Mouse (Mus musculus): ENCODE results near the gene Dennd1a.

Dennd1a gene

DNA sequence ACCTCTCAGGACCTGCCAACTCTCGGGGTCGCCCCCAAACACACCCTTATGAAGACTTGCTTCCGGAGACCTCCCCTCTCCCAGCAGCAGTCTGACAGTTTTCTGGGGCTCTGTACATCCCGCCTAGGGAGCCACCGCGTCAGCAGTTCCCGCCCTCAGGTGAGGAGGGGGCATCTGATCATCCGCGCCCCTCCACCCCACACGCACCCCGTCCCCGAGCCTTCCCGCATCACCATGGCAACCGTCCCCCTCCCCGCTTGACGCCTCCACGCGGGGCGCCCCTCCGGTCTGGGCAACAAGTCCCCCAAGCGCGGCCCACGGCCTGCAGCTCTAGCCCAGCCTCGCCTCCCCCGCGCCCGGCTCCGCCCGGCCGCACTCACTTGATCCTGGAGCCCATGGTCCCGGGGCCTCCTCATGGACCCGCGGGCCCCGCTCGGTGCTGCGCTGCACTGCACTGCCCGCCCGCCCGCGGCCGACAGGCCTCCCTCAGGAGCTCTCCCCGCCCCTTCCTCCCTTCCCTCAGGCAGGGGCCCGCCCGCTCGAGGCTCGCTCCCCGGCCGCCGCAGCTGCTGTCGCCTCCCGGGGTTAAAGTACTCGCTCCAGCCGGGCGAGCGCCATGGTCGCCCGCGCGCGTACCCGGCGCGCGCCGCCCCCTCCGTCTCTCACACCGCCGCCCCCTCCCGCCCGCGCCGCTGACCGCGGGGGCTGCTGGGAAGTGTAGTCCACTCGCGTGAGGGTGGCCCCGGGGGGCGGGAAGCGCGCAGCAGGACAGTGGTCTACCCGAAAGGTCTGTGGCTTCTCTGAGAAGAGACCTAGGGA lies at the start of gene Dennd1a:
Dennd1a (minus strand) TSS at position 658 of the 819 bp plus-strand sequence.
- DNase-seq = peak; percentile 82 to 87

GRCm38 (mm10) chr2:38336606-38337005 lies 49.4 kb upstream of the Dennd1a start:
- no peak for DNase-seq

GRCm38 (mm10) chr2:38333586-38334119 lies 46.5 kb upstream of the Dennd1a start:
- no peak for DNase-seq

GRCm38 (mm10) chr2:38326671-38327070 lies 39.5 kb upstream of the Dennd1a start:
- DNase-seq = no peak

DNA sequence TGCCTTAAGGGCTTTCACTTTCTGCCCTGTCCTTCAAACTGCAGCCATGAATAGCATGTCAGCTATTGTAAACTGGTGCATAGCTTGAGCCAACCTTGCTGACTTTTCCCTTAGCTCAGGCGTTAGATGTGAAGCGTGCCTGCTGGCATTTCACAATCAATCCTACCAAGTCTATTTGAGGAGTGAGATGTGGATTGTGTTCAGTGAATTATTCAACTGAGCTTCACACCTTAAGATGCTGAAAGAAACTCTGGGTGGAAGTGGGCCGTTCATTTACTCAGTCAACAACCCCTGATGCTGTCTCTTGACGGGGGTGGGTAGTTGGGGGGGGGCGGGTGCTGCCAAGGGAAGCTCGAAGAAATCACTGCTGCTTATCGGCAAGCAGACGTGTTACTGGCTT lies 36.2 kb upstream of the Dennd1a start:
- DNase-seq = no peak

- DNase-seq = no peak
Measured at GRCm38 (mm10) chr2:38320911-38321310, 33.7 kb upstream of the Dennd1a start.

DNA sequence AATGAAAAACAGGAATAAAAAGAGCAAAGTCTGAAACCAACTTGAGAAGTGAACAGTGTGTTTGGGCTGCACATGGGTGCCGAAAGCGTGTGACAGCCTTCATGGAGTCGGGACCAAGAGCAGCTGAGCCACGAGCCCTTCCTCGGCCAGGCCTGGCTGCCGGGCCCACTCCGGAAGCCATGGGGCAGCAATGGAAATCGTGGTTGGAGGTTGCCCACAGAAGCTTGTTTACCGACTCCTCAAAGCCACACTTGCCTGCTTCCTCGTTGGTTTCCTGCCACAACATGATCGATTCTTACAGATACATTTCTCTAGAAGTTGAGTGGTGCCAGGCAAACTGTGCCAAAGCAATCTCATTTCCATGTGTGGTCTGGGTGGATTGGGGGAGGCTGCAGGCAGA lies 31.9 kb upstream of the Dennd1a start:
- DNase-seq = no peak

DNA sequence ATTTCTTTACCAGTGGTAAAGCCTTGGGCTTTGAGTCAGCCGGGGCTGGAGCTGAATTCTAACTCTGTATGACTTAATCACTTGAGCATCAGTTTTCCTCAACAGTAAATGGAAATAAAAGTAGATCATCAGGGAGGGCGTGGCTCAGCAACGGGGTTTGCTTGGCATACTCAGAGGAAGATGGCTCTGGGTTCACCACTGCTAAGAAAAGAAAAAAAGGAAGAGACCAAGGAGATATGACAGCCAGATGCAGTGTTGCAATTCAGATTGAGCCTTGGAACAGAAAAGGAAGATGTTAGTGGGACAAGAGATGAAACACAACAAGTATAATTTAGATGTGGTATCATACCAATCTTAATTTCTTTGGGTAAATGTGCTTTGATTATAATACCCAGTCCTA lies 26.2 kb upstream of the Dennd1a start:
- DNase-seq = no peak

GRCm38 (mm10) chr2:38312921-38313320 lies 25.7 kb upstream of the Dennd1a start:
- DNase-seq = no peak

DNA sequence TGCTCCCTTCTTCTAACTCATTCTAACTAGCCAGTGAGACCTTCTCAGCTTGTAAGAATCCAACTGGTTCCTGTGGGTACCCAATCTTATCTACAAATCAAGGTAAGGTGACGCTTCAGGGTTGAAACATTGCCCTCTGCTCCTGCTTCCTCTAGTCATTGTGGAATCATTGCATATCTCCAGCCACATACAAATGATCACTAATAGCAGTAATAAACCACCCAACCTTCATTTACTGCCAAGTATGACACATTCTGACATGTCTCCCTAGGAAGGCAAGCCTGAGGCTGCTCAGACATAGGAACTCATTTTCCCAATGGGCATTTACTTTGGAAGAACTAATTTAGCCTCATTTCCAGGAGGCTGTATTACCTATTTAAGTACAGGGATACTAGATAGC lies 18.0 kb upstream of the Dennd1a start:
- DNase-seq = no peak

GRCm38 (mm10) chr2:38300941-38301340 lies 13.8 kb upstream of the Dennd1a start:
- no peak for DNase-seq

GRCm38 (mm10) chr2:38295939-38296338 lies 8.7 kb upstream of the Dennd1a start:
- DNase-seq = no peak

DNA sequence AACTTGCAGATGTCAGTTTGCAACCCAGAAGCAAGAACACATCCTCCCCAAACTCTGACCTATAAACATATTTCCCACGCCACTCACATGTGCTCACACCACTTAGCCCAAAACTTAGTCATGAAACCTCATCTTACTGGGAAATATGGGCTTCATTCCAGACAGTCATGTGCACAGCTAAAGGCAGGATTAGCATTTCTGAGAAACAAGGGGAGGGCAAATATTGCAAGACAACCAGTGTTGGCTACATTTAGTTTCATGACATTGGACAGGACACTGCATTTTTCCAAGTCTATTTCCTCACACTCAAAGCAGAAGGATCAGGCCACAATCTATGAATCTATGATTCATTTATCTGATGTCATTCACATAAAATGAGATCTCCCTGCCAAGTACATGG lies 4.3 kb upstream of the Dennd1a start:
- no peak for DNase-seq

DNA sequence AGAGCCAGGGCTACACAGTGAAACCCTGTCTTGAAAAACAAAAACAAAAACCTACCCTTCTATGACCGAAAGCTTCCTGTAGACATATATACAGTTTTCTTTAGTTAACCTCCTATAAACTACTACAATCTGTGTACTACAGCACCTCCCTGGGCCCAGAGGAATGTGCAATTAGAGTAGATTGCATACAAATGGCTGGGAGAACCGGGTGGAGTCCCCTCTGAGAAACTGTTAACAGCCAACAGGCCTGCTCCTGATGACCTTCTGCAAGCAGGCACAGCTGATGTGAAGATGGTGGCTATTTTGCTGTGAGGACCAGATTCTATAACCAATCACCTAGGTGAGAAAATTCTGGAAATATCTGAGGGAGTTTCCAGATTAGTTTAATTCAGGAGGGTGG lies 1.0 kb upstream of the Dennd1a start:
- DNase-seq = no peak

- no peak for DNase-seq
Measured at GRCm38 (mm10) chr2:38286433-38286732, 807 bp downstream of the Dennd1a start.

DNA sequence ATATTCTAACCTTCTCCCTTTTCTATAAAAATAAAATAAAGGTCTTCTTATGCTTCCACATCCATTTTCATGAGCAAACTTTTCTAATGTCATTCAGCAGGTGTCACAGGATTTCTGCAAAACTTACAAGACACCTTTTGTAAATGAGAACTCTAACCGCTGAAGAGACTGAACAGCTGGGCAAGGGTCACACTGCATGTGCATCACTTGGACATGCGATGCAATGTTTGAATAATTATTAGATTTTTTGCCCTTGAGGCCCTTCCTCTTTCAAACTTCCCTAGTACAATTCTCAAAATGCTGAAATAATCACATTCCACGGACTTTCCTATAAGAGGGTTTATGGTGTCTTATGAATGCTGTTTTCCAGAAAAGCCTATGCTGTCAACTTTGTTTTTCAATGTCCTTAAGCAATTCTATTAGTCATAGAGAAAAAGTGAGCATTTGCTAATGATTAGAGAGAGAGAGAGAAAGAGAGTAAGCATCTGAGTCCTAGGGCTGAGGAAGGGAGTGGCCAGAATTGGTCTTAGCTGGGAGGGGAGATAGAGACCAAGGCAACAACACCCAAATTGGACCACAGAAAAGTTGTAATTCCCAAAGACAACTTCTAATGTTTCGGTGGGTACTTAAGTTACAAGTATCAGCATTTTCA lies 1.3 kb downstream of the Dennd1a start:
- no peak for DNase-seq

GRCm38 (mm10) chr2:38283961-38284360 lies 3.2 kb downstream of the Dennd1a start:
- DNase-seq = no peak

GRCm38 (mm10) chr2:38280376-38280775 lies 6.8 kb downstream of the Dennd1a start:
- no peak for DNase-seq

DNA sequence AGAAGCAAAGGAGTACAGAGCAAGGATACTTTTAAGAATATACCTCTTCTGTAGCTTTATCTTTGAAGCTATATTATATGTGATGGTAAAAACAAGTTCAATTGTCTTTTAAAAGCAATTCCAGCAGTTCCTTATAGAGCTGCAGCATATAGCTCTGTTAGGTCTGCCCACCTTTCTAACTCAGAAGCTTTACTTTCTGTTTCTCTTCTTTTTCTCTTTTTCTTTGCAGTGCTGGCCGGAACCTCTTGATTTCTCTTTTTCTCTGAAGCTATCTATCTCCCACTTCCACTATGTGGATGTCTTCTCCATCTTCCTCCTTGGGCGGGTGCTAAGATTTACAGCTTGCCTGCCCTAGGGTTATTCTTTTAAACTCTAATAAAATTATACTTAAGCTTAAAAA lies 12.2 kb downstream of the Dennd1a start:
- DNase-seq = no peak

- no peak for DNase-seq
Measured at GRCm38 (mm10) chr2:38263653-38264052, 23.5 kb downstream of the Dennd1a start.

DNA sequence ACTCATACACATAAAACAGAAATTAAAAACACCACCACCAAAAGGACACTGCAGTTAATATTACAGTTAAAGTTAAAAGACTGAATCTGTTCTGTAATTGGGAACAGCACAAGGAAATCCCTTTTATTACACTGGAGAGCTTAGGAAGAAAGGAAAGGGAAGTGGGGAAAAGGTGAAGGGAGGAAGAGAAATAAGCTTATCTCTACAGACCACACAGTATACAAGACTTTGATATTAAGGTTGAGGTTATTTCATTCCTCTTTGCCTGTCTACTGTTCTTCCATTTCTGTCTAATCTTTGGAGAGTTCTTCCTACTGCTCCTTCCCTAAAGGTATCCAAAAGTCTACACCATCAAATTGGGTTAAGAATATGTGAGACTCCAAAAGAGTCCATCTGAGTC lies 28.1 kb downstream of the Dennd1a start:
- no peak for DNase-seq

DNA sequence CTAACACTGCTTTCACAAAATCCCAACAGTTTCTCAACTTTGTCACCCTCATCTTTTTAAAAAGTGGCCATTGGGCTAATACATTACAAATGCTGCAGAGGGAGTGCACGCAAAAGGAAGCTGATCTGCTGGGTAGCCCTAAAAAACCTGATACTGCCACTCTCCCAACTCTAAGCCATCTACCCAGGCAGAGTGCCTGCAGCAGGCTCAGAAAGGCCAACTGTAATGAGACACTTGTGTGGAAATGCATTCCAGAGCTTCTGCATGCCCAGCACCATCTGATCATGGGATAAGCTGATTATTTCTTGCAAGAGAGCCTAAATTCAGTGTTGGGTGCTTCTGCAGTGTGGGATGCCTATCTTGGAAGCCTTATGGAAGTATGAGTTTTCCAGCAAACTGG lies 49.6 kb downstream of the Dennd1a start:
- no peak for DNase-seq

DNA sequence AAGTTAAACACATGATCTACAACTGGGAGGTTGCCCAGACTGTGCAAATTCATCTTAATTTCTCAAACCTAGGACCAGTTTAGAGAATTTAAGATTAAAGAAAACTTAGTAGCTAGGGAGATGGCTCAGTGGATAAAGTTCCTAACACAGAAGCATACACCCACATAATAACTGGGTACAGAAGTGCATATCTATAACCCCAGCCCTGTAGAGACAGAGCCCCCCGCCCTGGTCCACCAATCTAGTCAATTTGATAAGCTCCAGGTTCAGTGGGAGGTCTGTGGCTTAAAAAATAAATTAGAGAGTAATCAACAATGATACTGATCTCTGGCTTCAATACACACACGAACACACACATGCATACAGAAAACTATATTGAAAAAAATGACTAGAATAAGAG lies 51.6 kb downstream of the Dennd1a start:
- DNase-seq = no peak

- DNase-seq = no peak
Measured at GRCm38 (mm10) chr2:38229882-38230281, 57.3 kb downstream of the Dennd1a start.

Measured in spleen, adult 18-20 months (tissue).